Mouse (Mus musculus) central nervous system, embryonic 18 days (tissue): Measurements from ENCODE around the gene Gm13539. TPM values are rescaled to one million over a fixed set of nuclear protein-coding genes. Genes with fewer than 3 reads are reported as not detected.

Experiments
- polyA plus RNA-seq: library from polyadenylated mRNA; depleted of rRNA; stranded (reverse); fragments of >200 nt; gene quantifications from 2 replicates; pipeline ENCODE4 v1.2.3, GENCODE M21; 2012; rRNA removed

Gene Gm13539
- polyA plus RNA-seq, result not detected in 2 replicates

DNA sequence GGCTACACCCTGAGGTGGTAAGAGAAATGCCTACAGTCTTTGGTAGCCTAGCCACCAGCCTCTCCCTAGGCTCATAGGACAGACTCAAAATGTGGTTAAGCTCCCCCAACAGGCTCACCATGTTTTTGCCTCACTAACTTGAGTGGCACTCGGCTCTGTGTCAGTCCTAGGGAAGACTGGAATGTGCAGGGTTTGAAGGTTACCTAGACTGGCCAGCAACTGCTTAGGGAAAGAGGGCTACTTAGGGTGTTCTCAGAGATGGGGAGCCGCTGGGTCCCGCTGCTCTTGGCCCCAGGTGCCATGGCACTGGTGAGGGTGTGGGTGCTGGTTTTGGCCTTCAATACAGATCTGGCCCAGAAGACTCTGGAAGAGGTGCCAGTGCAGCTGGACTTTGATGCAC is at the start of gene Gm13539:
Gm13539 (plus strand) TSS at position 301 of the 400 bp plus-strand sequence.

DNA sequence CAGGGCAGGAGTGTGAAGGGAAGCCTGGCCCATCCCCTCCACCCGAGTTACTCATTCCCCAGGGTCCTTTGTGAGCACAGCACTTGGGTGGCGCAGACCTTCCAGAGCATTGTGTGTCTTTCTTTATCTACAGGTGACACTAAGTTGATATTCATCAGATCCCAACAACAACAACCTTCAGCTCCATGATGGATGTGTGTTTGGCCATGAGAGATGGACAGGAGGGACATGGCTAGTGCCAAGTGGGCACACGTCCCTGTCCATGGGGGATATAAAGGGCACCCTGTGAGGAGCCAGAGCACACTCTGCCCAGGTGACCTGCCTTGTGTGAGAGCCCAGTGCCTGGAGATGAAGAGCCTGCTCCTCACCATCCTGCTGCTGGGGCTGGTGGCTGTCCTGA is 45.3 kb upstream of the Gm13539 start, which contains the start of gene Obp2b:
Obp2b (plus strand) TSS at position 301 of the 400 bp plus-strand sequence.

DNA sequence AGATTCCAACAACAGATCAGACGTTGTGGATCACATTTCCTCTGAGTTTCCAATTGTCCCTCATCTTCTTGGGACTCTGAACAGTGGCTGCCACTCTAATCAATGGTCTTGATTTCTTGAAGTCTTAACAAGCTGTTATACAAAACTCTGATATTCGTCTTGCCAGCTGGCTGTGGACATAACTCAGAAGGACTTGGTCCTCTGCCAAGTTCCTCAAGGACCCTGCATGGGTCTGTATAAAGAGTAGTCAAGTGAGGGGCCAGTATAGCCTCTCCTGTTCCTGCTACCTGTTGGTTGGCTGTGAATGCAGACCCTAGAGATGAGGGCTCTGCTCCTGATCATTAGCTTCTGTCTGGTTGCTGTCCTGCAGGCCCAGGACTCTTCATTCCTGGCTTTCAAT is 16.8 kb upstream of the Gm13539 start, which contains the start of gene Lcn3:
Lcn3 (plus strand) TSS at position 301 of the 400 bp plus-strand sequence.

DNA sequence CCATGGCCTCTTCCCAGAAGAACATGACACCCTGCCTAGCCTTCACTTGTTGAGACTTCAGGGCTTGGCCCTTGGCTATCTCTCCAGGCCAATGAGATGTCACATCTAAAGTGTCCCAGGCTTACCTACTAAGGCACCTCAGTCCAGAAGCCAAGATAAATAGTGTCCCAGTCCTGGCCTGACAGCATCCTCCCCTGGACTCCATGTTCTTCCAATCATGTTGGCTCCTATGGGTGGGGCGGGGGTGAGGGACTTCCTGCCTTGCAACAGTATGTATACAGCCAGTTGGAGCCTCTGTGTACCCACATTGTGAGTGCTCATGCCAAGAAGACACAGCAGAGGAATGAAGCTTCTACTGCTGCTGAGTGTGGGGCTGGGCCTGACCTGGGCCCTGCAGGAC is 5.3 kb upstream of the Gm13539 start, which contains the start of gene Lcn11:
Lcn11 (plus strand) TSS at position 301 of the 400 bp plus-strand sequence.

DNA sequence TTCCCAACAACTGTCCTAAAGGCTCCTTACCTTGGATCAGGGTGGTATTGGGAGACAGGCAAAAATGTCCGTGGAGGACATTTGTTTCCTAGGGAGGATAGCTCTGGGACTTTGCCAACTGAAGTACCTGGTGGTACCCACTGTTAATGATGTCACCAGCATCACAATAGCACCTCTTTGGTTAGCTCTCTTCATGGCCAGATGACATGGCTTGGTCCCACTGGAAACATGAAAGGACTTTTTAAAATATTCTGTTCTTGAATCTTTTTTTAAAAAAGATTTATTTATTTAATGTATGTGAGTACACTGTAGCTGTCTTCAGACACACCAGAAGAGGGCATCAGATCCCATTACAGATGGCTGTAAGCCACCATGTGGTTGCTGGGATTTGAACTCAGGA is 33.7 kb downstream of the Gm13539 start, which contains the start of gene Glt6d1:
Glt6d1 (minus strand) TSS at position 101 of the 400 bp plus-strand sequence.

DNA sequence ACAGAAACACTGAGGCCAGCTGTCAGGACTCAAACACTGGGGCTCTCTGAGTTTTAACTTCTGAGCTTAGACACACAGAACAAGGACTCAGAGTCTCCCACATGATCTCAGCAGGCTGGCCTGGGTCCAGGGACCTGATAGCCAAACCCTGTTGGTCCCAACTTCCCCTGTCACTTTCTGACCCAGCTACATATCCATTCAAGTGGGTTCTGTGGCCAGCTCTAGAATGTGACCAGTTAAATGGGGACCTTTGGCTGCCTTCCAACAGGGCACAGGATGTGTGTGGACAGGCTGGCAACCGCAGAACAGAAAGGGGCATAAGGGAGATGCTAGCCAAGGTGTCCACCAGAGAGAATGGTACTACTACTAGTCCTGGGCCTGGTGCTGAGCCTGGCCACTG is 40.7 kb downstream of the Gm13539 start, which contains the start of gene Lcn9:
Lcn9 (plus strand) TSS at position 348 of the 400 bp plus-strand sequence.

Other genes starting within 250 kb of the Gm13539 start
- gene Traf2, start 235.3 kb upstream of the Gm13539 start, polyA plus RNA-seq, result 9.5 and 10.1 TPM in 2 replicates
- gene Edf1, start 224.4 kb upstream of the Gm13539 start, polyA plus RNA-seq, result 200 and 205 TPM in 2 replicates
- 2.7 and 2.8 TPM in 2 replicates for gene Mamdc4, start 207.4 kb upstream of the Gm13539 start, polyA plus RNA-seq
- 149 and 150 TPM in 2 replicates for gene Phpt1, start 207.0 kb upstream of the Gm13539 start, polyA plus RNA-seq
- gene Ajm1, start 200.5 kb upstream of the Gm13539 start, polyA plus RNA-seq, result 32.4 and 41.2 TPM in 2 replicates
- gene Rabl6, start 173.7 kb upstream of the Gm13539 start, polyA plus RNA-seq, result 79.9 and 82.9 TPM in 2 replicates
- 0.04 TPM in 1 of 2 replicates, not detected in the other for gene Ccdc183, start 164.6 kb upstream of the Gm13539 start, polyA plus RNA-seq
- 47.6 and 54.3 TPM in 2 replicates for gene Tmem141, start 160.3 kb upstream of the Gm13539 start, polyA plus RNA-seq
- 1.3 and 2.2 TPM in 2 replicates for gene Fcna, start 154.2 kb upstream of the Gm13539 start, polyA plus RNA-seq
- not detected in 2 replicates for gene Lcn8, start 129.1 kb upstream of the Gm13539 start, polyA plus RNA-seq
- not detected in 2 replicates for gene Lcn5, start 124.3 kb upstream of the Gm13539 start, polyA plus RNA-seq
- gene Lcn6, start 105.5 kb upstream of the Gm13539 start, polyA plus RNA-seq, result not detected in 2 replicates
- not detected in 2 replicates for gene Lcn10, start 99.5 kb upstream of the Gm13539 start, polyA plus RNA-seq
- gene Obp2a, start 82.2 kb upstream of the Gm13539 start, polyA plus RNA-seq, result not detected in 2 replicates
- 64.8 and 76.6 TPM in 2 replicates for gene Bmyc, start 75.5 kb upstream of the Gm13539 start, polyA plus RNA-seq
- gene Obp2b, start 45.2 kb upstream of the Gm13539 start, polyA plus RNA-seq, result not detected in 2 replicates
- not detected in 2 replicates for gene Lcn3, start 16.7 kb upstream of the Gm13539 start, polyA plus RNA-seq
- not detected in 2 replicates for gene Lcn11, start 5.2 kb upstream of the Gm13539 start, polyA plus RNA-seq
- gene Glt6d1, start 33.6 kb downstream of the Gm13539 start, polyA plus RNA-seq, result not detected in 2 replicates
- gene Lcn9, start 40.9 kb downstream of the Gm13539 start, polyA plus RNA-seq, result not detected in 2 replicates
- 0.05 TPM in 1 of 2 replicates, not detected in the other for gene Sohlh1, start 65.0 kb downstream of the Gm13539 start, polyA plus RNA-seq
- 90.7 and 96.1 TPM in 2 replicates for gene Kcnt1, start 81.5 kb downstream of the Gm13539 start, polyA plus RNA-seq
- 42.6 and 49.3 TPM in 2 replicates for gene Camsap1, start 201.0 kb downstream of the Gm13539 start, polyA plus RNA-seq
- gene Ubac1, start 239.5 kb downstream of the Gm13539 start, polyA plus RNA-seq, result 125 and 130 TPM in 2 replicates